Mouse (Mus musculus) CD4-positive naive resting alpha-beta T cell, adult 76 days (primary cell): ENCODE measurements around the gene Clns1a. TPM values are rescaled to one million over a fixed set of nuclear protein-coding genes. Genes with fewer than 3 reads are reported as not detected.

ENCODE experiments used
- total RNA-seq: library from RNA; stranded (reverse); gene quantifications from one replicate; pipeline ENCODE4 v1.2.4, GENCODE M21; 2023

The Clns1a gene
- total RNA-seq: 43.6 TPM

GRCm38 (mm10) chr7:97696506-97697254, at the start of gene Clns1a:
TSS of gene Clns1a (plus strand) at chr7:97696634.

GRCm38 (mm10) chr7:97737638-97738456, 41.4 kb downstream of the Clns1a start, which contains the start of gene Aqp11:
TSS of gene Aqp11 (minus strand) at chr7:97738289.

Other genes starting within 250 kb of the Clns1a start
- gene Kctd14, start 245.3 kb upstream of the Clns1a start, total RNA-seq: 0.26 TPM
- 35.9 TPM for gene Ints4, start 215.7 kb upstream of the Clns1a start, total RNA-seq
- gene Aamdc, start 117.1 kb upstream of the Clns1a start, total RNA-seq: 18.2 TPM
- 89.7 TPM for gene Rsf1, start 116.7 kb upstream of the Clns1a start, total RNA-seq
- 1.4 TPM for gene Aqp11, start 41.7 kb downstream of the Clns1a start, total RNA-seq
- gene Pak1, start 91.9 kb downstream of the Clns1a start, total RNA-seq: 11.1 TPM
- not detected for gene Gdpd4, start 223.3 kb downstream of the Clns1a start, total RNA-seq